Mouse (Mus musculus): ENCODE measurements around the gene Tlr4. TPM values are rescaled to one million over a fixed set of nuclear protein-coding genes. Genes with fewer than 3 reads are reported as not detected.

Tlr4 gene
- polyA plus RNA-seq, 2 experiments: 0.75 to 1.8 TPM

DNA sequence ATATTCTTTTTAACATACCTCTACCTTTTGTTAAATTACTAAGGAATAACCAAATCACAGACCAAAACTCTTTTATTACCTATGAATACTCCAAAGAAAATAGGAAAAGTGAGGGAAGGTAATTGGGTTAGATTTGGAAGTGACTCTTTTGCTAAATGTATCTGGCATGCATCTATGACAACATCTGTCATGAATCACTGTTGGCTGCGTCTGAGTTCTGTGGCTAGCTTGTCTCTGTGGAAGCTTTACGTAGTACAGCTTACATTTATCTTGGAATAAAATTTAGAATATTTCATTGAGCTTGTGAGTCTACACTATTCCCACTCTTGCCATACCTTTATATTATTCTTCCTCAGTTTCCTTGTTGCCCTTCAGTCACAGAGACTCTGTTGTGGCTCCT is 10.7 kb downstream of the Tlr4 start:
- TF ChIP-seq POLR2A (IDR thresholded peaks at IDR 0.05; ENCODE audit: borderline replicate concordance, extremely low read depth, insufficient read depth, insufficient read length): no peak
- no peak for ATAC-seq (ENCODE audit: low FRiP score, low read depth)
- 64% methylated on average over 2 of the region's 2 CpGs for WGBS

DNA sequence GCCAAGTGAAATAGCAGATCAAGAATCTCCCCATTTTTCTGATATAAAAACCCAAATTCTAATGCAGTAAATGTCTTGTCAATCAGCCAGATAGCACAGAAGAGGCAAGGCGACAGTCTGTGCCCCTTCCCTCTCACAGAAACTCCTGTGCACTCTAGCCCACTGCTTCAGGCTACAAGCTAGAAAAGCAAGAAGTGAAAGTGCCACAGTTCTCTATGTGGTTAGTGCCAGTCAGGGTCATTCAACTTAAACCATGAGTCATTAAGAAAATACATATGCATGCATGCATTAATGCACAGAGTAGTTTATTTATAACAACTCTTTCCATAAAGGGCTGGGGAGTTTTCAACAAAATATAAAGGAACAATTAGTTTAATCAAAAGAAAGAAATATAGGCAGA is 15.9 kb downstream of the Tlr4 start:
- Histone ChIP-seq H3K36me3 (ENCODE audit: control insufficient read depth, insufficient read depth, low read length) (no peaks in the 10 kb centered on the region), H3K4me3 (replicated peaks; ENCODE audit: low read length) (no peak overlapping the region), H3K27me3 (ENCODE audit: control insufficient read depth, insufficient read depth, low read length) (no peaks in the 10 kb centered on the region), H3K4me2 (replicated peaks; ENCODE audit: low read depth, low read length, severe bottlenecking) (no peak overlapping the region), H3K9ac (ENCODE audit: low read depth, low read length, severe bottlenecking) (no peak overlapping the region), H3K9me3 (ENCODE audit: control insufficient read depth, low read length) (no peaks in the 10 kb centered on the region), H3K4me1 (ENCODE audit: control insufficient read depth, insufficient read depth, low read length) (no peaks in the 10 kb centered on the region), H3K27ac (replicated peaks; ENCODE audit: low read depth, low read length) (no peak overlapping the region)
- 68% methylated on average over 1 of the region's 1 CpGs for WGBS
- no peak for ATAC-seq (ENCODE audit: low FRiP score, low read depth)
- DNase-seq (ENCODE audit: low spot score): no peak
- TF ChIP-seq POLR2A (IDR thresholded peaks at IDR 0.05; ENCODE audit: borderline replicate concordance, extremely low read depth, insufficient read depth, insufficient read length): no peak

More for the DNA sequence above, 10.7 kb downstream of the Tlr4 start:
- Histone ChIP-seq H3K4me3 (replicated peaks; ENCODE audit: low read length) (no peak overlapping the region), H3K4me1 (ENCODE audit: control insufficient read depth, insufficient read depth, low read length) (no peaks in the 10 kb centered on the region), H3K27me3 (ENCODE audit: control insufficient read depth, insufficient read depth, low read length) (no peaks in the 10 kb centered on the region), H3K4me2 (replicated peaks; ENCODE audit: low read depth, low read length, severe bottlenecking) (no peak overlapping the region), H3K9me3 (ENCODE audit: control insufficient read depth, low read length) (no peaks in the 10 kb centered on the region), H3K27ac (replicated peaks; ENCODE audit: low read depth, low read length) (no peak overlapping the region), H3K9ac (ENCODE audit: low read depth, low read length, severe bottlenecking) (no peak overlapping the region), H3K36me3 (ENCODE audit: control insufficient read depth, insufficient read depth, low read length) (no peaks in the 10 kb centered on the region)
- no peak for DNase-seq (ENCODE audit: low spot score)

DNA sequence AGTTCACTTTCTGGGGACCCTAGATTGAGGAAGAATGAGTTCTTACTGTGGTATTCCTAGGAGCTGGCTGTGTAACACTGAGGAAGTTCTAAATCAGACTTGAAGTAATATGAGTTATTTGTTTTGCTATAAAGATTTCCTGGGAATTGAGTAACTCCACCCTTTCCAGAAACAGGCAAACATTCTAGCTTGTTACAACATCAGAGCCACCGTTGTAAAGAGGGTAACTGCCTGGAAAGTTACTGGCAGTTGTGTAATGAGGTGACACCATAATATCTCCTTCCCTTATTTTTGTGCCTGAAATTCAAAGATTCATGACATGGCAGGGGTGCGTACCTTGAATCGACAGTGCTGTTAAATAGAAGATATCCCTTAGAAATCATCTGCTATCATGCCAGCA is 24.6 kb downstream of the Tlr4 start:
- no peak for ATAC-seq (ENCODE audit: low FRiP score, low read depth)
- no peak overlapping the region for H3K27ac ChIP-seq (replicated peaks; ENCODE audit: low read depth, low read length)

DNA sequence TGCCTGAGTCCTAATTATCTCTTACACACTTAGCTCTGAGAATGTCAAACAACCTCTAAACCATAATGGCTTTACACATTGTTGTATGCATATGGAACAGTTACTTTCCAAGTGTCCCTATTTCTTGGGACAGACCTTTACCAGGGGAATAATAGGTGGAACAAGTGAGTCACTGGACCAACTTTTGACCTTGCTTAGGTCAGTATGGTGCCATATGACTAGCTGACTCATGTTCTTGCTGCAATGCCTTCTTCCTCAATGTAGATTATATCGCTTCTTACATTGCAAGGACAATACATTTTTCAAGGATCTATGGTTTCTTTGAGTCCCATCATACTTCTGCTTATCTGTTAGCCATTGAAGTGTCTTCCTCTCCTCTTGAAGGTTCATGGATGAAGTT is 29.6 kb downstream of the Tlr4 start:
- 86% methylated on average over 1 of the region's 1 CpGs for WGBS
- H3K27me3 ChIP-seq (ENCODE audit: control insufficient read depth, insufficient read depth, low read length): no peaks in the 10 kb centered on the region
- ATAC-seq (ENCODE audit: low FRiP score, low read depth) (no peak), DNase-seq (ENCODE audit: low spot score) (no peak)
- H3K4me2 ChIP-seq (replicated peaks; ENCODE audit: low read depth, low read length, severe bottlenecking): no peak overlapping the region
- TF ChIP-seq POLR2A (IDR thresholded peaks at IDR 0.05; ENCODE audit: borderline replicate concordance, extremely low read depth, insufficient read depth, insufficient read length): no peak
- H3K9me3 ChIP-seq (ENCODE audit: control insufficient read depth, low read length): no peaks in the 10 kb centered on the region
- no peaks in the 10 kb centered on the region for H3K4me1 ChIP-seq (ENCODE audit: control insufficient read depth, insufficient read depth, low read length)
- H3K27ac ChIP-seq (replicated peaks; ENCODE audit: low read depth, low read length): no peak overlapping the region
- H3K9ac ChIP-seq (ENCODE audit: low read depth, low read length, severe bottlenecking): no peak overlapping the region
- H3K36me3 ChIP-seq (ENCODE audit: control insufficient read depth, insufficient read depth, low read length): no peaks in the 10 kb centered on the region
- H3K4me3 ChIP-seq (replicated peaks; ENCODE audit: low read length): no peak overlapping the region

More for the DNA sequence above, 24.6 kb downstream of the Tlr4 start:
- Histone ChIP-seq H3K4me2 (replicated peaks; ENCODE audit: low read depth, low read length, severe bottlenecking) (no peak overlapping the region), H3K4me1 (ENCODE audit: control insufficient read depth, insufficient read depth, low read length) (no peaks in the 10 kb centered on the region), H3K9me3 (ENCODE audit: control insufficient read depth, low read length) (no peaks in the 10 kb centered on the region), H3K27me3 (ENCODE audit: control insufficient read depth, insufficient read depth, low read length) (no peaks in the 10 kb centered on the region), H3K4me3 (replicated peaks; ENCODE audit: low read length) (no peak overlapping the region), H3K9ac (ENCODE audit: low read depth, low read length, severe bottlenecking) (no peak overlapping the region), H3K36me3 (ENCODE audit: control insufficient read depth, insufficient read depth, low read length) (no peaks in the 10 kb centered on the region)
- TF ChIP-seq POLR2A (IDR thresholded peaks at IDR 0.05; ENCODE audit: borderline replicate concordance, extremely low read depth, insufficient read depth, insufficient read length): no peak
- WGBS: 67% methylated on average over 3 of the region's 3 CpGs
- no peak for DNase-seq (ENCODE audit: low spot score)

DNA sequence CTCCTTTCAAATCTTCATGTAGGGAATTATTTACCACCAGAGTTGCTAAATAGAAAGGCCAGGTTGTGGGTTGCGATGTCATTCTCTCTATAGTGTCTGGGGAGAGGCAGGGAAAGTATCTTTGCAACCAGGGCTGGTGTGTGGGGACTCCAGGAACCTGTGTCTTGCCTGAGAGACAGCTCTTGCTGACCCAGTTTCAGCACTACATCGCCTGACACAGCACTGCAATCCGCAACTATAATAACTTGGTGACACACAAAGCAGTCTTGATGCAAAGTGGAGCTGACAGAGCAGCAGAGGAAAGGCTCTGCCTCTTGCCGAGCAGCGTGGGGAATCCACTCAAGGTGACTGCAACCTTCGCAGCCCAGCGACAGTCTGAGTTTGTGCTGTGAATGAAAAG is 42.5 kb downstream of the Tlr4 start:
- Histone ChIP-seq H3K4me2 (replicated peaks; ENCODE audit: low read depth, low read length, severe bottlenecking) (no peak overlapping the region), H3K9me3 (ENCODE audit: control insufficient read depth, low read length) (no peaks in the 10 kb centered on the region), H3K27me3 (ENCODE audit: control insufficient read depth, insufficient read depth, low read length) (no peaks in the 10 kb centered on the region), H3K4me3 (replicated peaks; ENCODE audit: low read length) (no peak overlapping the region), H3K4me1 (ENCODE audit: control insufficient read depth, insufficient read depth, low read length) (no peaks in the 10 kb centered on the region), H3K36me3 (ENCODE audit: control insufficient read depth, insufficient read depth, low read length) (no peaks in the 10 kb centered on the region), H3K9ac (ENCODE audit: low read depth, low read length, severe bottlenecking) (no peak overlapping the region), H3K27ac (replicated peaks; ENCODE audit: low read depth, low read length) (no peak overlapping the region)
- DNase-seq (ENCODE audit: low spot score) (no peak), ATAC-seq (ENCODE audit: low FRiP score, low read depth) (no peak)
- no peak for TF ChIP-seq POLR2A (IDR thresholded peaks at IDR 0.05; ENCODE audit: borderline replicate concordance, extremely low read depth, insufficient read depth, insufficient read length)
- WGBS: 82% methylated on average over 7 of the region's 7 CpGs

DNA sequence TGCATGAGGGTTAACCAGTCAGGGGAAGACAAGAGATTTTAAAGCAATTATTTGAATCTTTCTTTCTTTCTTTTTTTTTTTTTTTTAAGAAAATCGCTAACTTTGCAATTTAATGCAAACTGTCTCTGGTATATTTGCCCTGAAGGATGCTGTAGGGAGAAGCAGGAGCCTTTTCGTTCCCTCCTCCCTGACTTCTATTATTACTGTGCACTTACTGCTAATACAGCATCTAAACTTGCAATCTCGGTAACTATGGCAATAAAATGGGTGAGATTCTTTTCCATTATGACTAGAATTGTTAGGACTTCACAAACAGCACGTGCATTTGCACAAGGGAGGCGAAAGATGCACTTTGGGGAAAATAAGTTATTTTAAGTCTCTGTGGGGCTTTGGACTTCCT is 44.6 kb downstream of the Tlr4 start:
- Histone ChIP-seq H3K27me3 (ENCODE audit: control insufficient read depth, insufficient read depth, low read length) (no peaks in the 10 kb centered on the region), H3K36me3 (ENCODE audit: control insufficient read depth, insufficient read depth, low read length) (no peaks in the 10 kb centered on the region), H3K27ac (replicated peaks; ENCODE audit: low read depth, low read length) (no peak overlapping the region), H3K4me2 (replicated peaks; ENCODE audit: low read depth, low read length, severe bottlenecking) (no peak overlapping the region), H3K4me3 (replicated peaks; ENCODE audit: low read length) (no peak overlapping the region), H3K4me1 (ENCODE audit: control insufficient read depth, insufficient read depth, low read length) (no peaks in the 10 kb centered on the region), H3K9ac (ENCODE audit: low read depth, low read length, severe bottlenecking) (no peak overlapping the region), H3K9me3 (ENCODE audit: control insufficient read depth, low read length) (no peaks in the 10 kb centered on the region)
- no peak for DNase-seq (ENCODE audit: low spot score)
- 76% methylated on average over 5 of the region's 5 CpGs for WGBS
- TF ChIP-seq POLR2A (IDR thresholded peaks at IDR 0.05; ENCODE audit: borderline replicate concordance, extremely low read depth, insufficient read depth, insufficient read length): no peak
- ATAC-seq (ENCODE audit: low FRiP score, low read depth): no peak
